Mouse (Mus musculus) neural tube, embryonic 12.5 days (tissue): ENCODE data around the gene Fbxo41. TPM values are rescaled to one million over a fixed set of nuclear protein-coding genes. Genes with fewer than 3 reads are reported as not detected.
A peak's percentile ranks its signal among the peaks of the same experiment; 100 is the strongest.

Source experiments
- ATAC-seq: fragments of 200-750 bp; cut with Nextera tagmentation; 2 replicates; pipeline ENCODE4 v1.8.0; 2017; ENCODE audit warnings: low read depth, mild to moderate bottlenecking, moderate TSS enrichment, moderate library complexity; ENCODE audit not compliant: low FRiP score
- H3K27ac ChIP-seq: fragments of 300-500 bp; sonication (generic); 2 replicates; pipeline ENCODE4 v1.5.1; 2016
- H3K27me3 ChIP-seq: fragments of 300-500 bp; sonication (generic); replicated peaks from 2 replicates; pipeline ENCODE4 v1.6.1; 2016; ENCODE audit warnings: mild to moderate bottlenecking
- H3K36me3 ChIP-seq: fragments of 300-500 bp; sonication (generic); 2 replicates; pipeline ENCODE4 v1.6.1; 2016; ENCODE audit warnings: mild to moderate bottlenecking
- H3K4me1 ChIP-seq: fragments of 300-500 bp; sonication (generic); 2 replicates; pipeline ENCODE4 v1.6.1; 2016
- H3K4me2 ChIP-seq: fragments of 300-500 bp; sonication (generic); replicated peaks from 2 replicates; pipeline ENCODE4 v1.6.1; 2016; ENCODE audit warnings: mild to moderate bottlenecking
- H3K4me3 ChIP-seq: fragments of 300-500 bp; sonication (generic); 2 replicates; pipeline ENCODE4 v1.5.1; 2016
- H3K9ac ChIP-seq: fragments of 300-500 bp; sonication (generic); 2 replicates; pipeline ENCODE4 v1.6.1; 2016; ENCODE audit warnings: mild to moderate bottlenecking
- H3K9me3 ChIP-seq: fragments of 300-500 bp; sonication (generic); 2 replicates; pipeline ENCODE4 v1.6.1; 2016; ENCODE audit warnings: mild to moderate bottlenecking
- WGBS: fragments of 180-500 bp; shearing (Covaris S2); methylation state at CpG from one replicate; pipeline ENCODE4 v1.1.7; 2016; 5-methylcytosine and 5-hydroxymethylcytosine counted together
- polyA plus RNA-seq: library from polyadenylated mRNA; unstranded; fragments of >200 nt; fragmentation: Nextera tagmentation; extraction: Ambion mirVana; gene quantifications from 2 replicates; pipeline ENCODE4 v1.2.1, GENCODE M21; 2016

Fbxo41 gene
- polyA plus RNA-seq, 1 experiment from 2014 or later = 2.6 TPM

DNA sequence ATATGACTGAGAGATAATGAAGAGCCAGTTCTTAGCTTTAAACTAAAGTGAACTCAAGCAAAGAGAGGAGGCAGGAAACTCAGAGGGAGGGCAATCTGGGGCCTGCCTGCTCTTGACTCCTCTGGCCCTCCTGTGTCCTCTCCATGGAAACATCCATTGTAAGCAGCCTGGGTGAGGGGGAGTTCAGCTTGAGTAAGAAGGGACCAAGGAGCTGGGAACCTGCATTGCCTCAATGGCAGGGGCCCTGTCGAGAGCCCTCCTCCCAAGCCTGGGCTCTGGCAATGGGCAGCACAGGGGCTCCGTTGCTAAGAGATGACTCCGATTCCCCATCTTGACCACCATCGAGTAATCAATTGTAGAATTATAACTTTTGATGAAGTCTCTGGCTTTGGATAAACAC lies 14.3 kb downstream of the Fbxo41 start:
- Histone ChIP-seq H3K36me3 (no peaks in the 10 kb centered on the region), H3K27me3 (peaks cover 30% of the 10 kb centered on the region), H3K9ac (no peak overlapping the region), H3K27ac (no peak overlapping the region), H3K4me1 (peaks cover 17% of the 10 kb centered on the region), H3K9me3 (no peaks in the 10 kb centered on the region), H3K4me3 (no peak overlapping the region), H3K4me2 (no peak overlapping the region)
- ATAC-seq = no peak
- 50% methylated on average over 4 of the region's 4 CpGs for WGBS

DNA sequence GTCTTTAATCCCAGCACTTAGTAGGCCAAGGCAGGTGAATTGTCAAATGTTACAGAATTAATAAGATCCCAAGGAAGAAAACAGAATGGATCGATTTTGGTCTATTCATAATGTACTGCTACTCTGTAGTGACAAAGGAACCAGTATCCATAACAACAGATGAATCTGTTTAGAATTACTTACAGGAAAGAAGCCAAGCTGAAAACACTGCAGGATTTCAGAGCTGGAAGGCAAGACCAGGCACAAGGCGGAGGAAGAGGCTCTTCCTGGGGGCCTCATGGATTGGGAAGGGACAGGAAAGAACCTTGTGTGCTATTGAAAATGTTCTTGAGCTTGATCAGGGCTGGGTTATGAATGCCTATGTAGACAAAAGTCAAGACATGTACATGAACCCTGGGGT lies 17.1 kb downstream of the Fbxo41 start:
- Histone ChIP-seq H3K4me3 (no peak overlapping the region), H3K27me3 (peaks cover 48% of the 10 kb centered on the region), H3K4me2 (no peak overlapping the region), H3K9ac (no peak overlapping the region), H3K27ac (no peak overlapping the region), H3K36me3 (no peaks in the 10 kb centered on the region), H3K4me1 (peaks cover 17% of the 10 kb centered on the region), H3K9me3 (no peaks in the 10 kb centered on the region)
- no peak for ATAC-seq
- WGBS = 75% methylated on average over 2 of the region's 2 CpGs

DNA sequence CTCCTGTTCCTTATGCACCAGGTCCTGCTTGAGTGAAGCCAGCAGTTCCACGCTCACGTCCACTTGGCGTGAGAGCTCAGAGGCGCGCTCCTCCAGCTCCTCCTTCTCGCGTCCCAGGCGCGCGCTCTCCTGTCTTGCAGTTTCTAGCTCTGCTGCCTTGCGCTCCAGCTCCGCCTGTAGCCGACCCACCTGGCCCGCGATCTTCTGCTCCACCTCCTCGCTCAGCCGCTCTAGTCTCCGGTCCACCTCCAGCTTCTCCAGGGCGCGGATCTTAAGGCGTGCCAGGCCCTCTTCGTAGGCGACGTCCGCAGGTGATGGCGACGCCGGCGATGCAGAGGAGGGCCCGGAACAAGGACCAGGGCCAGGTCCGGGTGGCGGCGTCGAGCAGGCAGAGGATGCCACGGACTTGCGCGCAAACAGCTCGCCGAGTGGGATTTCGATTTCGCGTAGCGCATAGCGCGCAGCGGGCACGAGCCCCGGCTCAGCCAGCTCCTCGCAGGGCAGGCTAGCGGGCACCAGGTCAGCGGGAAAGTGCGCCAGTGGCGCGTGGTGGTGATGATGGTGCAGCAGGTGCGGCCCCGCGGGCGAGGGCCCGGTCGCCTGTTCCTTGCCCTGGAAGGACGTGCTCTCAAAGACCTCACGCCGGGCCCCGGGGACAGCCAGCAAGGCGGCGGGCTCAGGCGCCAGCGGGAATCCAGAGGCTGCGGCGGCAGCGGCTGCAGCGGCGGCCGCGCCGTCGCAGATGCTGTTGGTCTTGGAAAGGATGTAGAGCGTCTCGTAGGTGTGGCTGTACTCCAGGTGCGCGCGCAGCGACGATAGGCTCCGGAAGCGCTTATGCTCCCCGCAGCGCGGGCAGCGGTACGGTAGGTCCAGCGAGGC lies 18.7 kb downstream of the Fbxo41 start:
- H3K9ac ChIP-seq = no peak overlapping the region
- peaks cover 56% of the 10 kb centered on the region for H3K27me3 ChIP-seq
- peak overlapping the region; percentile 25 for H3K4me3 ChIP-seq
- H3K4me1 ChIP-seq = peaks cover 17% of the 10 kb centered on the region
- H3K36me3 ChIP-seq = no peaks in the 10 kb centered on the region
- no peak for ATAC-seq
- 3% methylated on average over 91 of the region's 92 CpGs for WGBS
- H3K9me3 ChIP-seq = no peaks in the 10 kb centered on the region
- H3K4me2 ChIP-seq = peak overlapping the region; percentile 55
- no peak overlapping the region for H3K27ac ChIP-seq

DNA sequence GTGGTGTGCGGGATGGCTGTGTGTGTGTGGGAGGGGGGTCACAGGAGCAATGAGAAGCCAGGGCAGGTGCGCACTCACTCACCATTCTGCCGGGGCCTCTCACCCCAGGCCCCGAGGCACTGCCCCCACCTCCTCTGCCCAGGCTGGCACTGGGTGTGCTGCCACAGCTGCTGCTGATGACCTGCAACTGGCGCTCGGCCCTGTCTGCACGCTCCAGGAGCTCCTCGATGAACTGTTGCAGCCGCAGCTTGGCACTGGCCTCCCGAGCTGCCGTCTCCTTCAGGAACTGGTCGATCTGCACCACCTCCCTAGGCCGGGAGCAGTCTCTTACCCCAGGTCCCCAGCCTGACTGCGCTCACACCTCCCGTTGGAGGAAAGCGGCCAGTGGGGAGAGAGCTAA lies 22.1 kb downstream of the Fbxo41 start:
- peaks cover 52% of the 10 kb centered on the region for H3K27me3 ChIP-seq
- no peak overlapping the region for H3K4me3 ChIP-seq
- 71% methylated on average over 16 of the region's 16 CpGs for WGBS
- H3K4me2 ChIP-seq = no peak overlapping the region
- no peak overlapping the region for H3K9ac ChIP-seq
- no peak overlapping the region for H3K27ac ChIP-seq
- no peaks in the 10 kb centered on the region for H3K9me3 ChIP-seq
- ATAC-seq = no peak
- peaks cover 10% of the 10 kb centered on the region for H3K4me1 ChIP-seq
- no peaks in the 10 kb centered on the region for H3K36me3 ChIP-seq

DNA sequence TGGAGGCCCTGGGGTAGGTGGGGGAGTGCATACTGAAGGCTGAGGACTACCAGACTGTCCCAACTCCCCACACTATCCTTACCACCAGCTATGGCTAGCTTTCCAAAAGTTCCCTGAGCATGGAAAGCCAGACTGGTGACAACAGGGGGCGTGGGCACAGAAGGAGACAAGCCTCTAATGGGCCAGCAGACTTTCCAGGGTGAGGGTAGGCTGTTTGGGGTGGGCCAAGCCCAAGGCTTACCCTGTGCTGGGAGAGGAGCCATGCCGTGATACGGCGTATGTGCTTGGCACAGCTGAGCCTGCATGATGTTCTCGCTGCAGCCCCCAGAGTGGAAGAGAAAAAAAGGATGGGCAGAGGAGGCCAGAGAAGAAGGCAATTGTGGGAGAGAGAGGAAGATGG lies 22.8 kb downstream of the Fbxo41 start:
- Histone ChIP-seq H3K36me3 (no peaks in the 10 kb centered on the region), H3K9me3 (no peaks in the 10 kb centered on the region), H3K4me1 (peaks cover 10% of the 10 kb centered on the region), H3K27ac (no peak overlapping the region), H3K4me2 (no peak overlapping the region), H3K4me3 (no peak overlapping the region), H3K27me3 (peaks cover 45% of the 10 kb centered on the region), H3K9ac (no peak overlapping the region)
- ATAC-seq = no peak
- 84% methylated on average over 5 of the region's 5 CpGs for WGBS

DNA sequence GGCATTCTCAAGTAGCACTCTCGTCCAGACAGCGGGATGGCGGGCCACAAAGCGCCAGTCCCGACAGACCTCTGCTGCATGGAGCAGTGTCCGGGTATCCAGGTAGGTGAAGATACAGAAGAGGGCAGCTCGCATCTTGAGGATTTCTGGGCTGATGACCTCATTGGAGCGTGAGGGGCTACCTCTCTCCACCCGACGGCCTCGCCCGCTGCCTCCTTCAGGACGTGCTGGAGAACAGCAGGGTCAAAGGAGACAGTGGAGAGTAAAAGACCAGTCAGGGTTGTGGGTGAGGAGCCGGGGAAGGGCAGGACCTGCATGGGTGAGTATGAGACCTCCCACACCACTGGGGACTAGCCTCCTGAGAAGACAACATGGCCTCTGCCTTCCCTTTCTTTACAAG lies 24.4 kb downstream of the Fbxo41 start:
- peaks cover 29% of the 10 kb centered on the region for H3K27me3 ChIP-seq
- no peak for ATAC-seq
- H3K36me3 ChIP-seq = no peaks in the 10 kb centered on the region
- no peaks in the 10 kb centered on the region for H3K9me3 ChIP-seq
- no peak overlapping the region for H3K4me3 ChIP-seq
- no peak overlapping the region for H3K4me2 ChIP-seq
- H3K4me1 ChIP-seq = no peaks in the 10 kb centered on the region
- no peak overlapping the region for H3K27ac ChIP-seq
- no peak overlapping the region for H3K9ac ChIP-seq
- WGBS = 44% methylated on average over 14 of the region's 14 CpGs

DNA sequence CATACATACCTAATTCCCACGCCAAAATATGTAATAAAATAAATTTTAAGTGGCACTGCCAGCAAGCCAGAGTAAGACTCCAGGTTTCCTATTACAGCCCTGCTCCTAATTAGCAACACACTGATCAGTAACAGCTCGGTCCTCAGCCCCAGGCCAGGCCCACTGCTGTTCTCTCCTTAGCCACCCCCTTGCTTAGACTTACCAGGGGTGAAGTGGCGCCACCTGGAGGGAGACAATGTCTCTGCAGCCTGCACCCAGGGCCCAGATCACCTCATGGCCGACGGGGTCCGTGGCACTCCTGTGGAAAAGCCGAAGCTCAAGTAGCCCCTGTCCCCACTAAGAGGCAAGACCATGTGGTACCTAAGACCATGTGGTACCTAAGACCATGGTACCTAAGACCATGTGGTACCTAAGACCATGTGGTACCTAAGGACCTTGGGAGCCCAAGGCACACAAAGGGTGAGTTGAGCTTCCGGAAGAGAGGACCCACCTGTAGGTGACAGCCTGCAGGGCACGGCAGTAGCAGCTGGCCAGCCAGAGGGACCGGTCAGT lies 25.4 kb downstream of the Fbxo41 start:
- H3K27me3 ChIP-seq = peaks cover 22% of the 10 kb centered on the region
- no peak for ATAC-seq
- no peak overlapping the region for H3K27ac ChIP-seq
- no peak overlapping the region for H3K9ac ChIP-seq
- H3K36me3 ChIP-seq = no peaks in the 10 kb centered on the region
- H3K9me3 ChIP-seq = no peaks in the 10 kb centered on the region
- no peak overlapping the region for H3K4me2 ChIP-seq
- H3K4me3 ChIP-seq = no peak overlapping the region
- 36% methylated on average over 10 of the region's 10 CpGs for WGBS
- H3K4me1 ChIP-seq = no peaks in the 10 kb centered on the region

DNA sequence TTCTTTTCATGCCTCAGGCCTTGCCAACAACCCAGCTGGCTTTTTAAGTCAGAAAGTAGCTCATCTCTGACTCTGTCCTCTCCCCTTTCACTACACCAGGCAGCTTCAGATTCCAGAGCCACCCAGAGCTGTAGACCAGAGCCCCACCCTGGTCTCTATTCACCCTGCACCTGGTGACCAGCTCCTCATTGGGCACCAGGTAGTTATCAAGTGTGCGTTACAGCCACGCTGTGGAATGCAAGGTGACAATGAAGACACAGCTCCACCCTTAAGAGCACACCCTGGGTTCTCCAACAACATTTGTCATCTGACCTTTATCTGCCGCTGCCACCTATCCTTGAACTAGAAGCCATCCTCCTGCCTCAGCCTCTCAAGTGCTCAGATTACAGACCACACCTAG lies 27.2 kb downstream of the Fbxo41 start:
- no peaks in the 10 kb centered on the region for H3K36me3 ChIP-seq
- 88% methylated on average over 3 of the region's 3 CpGs for WGBS

DNA sequence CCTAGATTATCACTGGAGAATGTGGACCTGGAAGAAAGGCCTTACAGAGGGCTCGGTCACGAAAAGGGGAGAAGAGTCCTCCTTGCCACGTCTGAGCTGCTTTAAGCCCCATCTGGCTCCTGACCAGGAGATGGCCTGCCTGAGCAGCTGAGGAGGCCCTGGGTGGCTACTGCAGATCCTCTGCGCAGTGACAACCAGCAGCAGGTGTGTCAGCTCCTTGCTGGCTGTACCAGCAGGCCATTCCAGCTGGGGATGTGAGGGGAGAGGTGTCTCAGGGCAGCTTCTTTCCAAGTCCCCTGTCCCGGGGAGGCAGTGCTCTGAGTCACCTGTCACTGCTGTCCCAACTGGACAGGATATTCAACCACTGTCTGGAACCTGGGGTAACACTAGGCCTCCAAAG lies 30.3 kb downstream of the Fbxo41 start:
- H3K36me3 ChIP-seq = peaks cover 23% of the 10 kb centered on the region
- H3K4me3 ChIP-seq = no peak overlapping the region
- no peak overlapping the region for H3K4me2 ChIP-seq
- H3K9ac ChIP-seq = 0 out of 2 replicates have a peak overlapping the region, but pooled peaks have one; percentile 2
- H3K27me3 ChIP-seq = no peaks in the 10 kb centered on the region
- ATAC-seq = no peak
- H3K4me1 ChIP-seq = no peaks in the 10 kb centered on the region
- WGBS = 51% methylated on average over 5 of the region's 5 CpGs
- no peak overlapping the region for H3K27ac ChIP-seq
- H3K9me3 ChIP-seq = no peaks in the 10 kb centered on the region

More for the DNA sequence above, 27.2 kb downstream of the Fbxo41 start:
- no peak overlapping the region for H3K4me2 ChIP-seq
- H3K9me3 ChIP-seq = no peaks in the 10 kb centered on the region
- no peak overlapping the region for H3K27ac ChIP-seq
- ATAC-seq = no peak
- no peak overlapping the region for H3K4me3 ChIP-seq
- H3K9ac ChIP-seq = no peak overlapping the region
- H3K27me3 ChIP-seq = peaks cover 11% of the 10 kb centered on the region
- no peaks in the 10 kb centered on the region for H3K4me1 ChIP-seq

DNA sequence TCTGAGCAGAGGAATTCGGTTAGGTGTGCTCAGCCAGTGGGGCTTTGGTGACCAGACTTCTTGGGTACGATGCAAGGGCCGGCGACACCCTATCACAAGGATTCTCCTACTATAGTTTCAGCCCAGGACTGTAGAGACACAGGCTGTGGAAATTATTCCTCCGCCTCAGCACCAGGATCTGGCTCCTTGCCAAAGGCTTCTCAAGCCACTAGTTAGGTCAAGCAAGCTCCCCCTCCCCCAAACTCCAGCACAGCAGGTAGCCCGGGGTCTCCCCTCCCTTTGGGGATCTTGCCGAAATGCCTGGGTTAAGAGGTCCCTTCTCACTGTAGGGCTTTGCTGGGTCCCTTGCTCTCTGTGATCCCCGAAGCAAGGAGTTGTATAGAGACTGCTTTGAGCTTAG lies 30.8 kb downstream of the Fbxo41 start:
- Histone ChIP-seq H3K4me1 (no peaks in the 10 kb centered on the region), H3K4me2 (no peak overlapping the region), H3K27me3 (no peaks in the 10 kb centered on the region), H3K9me3 (no peaks in the 10 kb centered on the region), H3K9ac (no peak overlapping the region), H3K36me3 (peaks cover 29% of the 10 kb centered on the region), H3K4me3 (no peak overlapping the region), H3K27ac (no peak overlapping the region)
- no peak for ATAC-seq
- 68% methylated on average over 8 of the region's 8 CpGs for WGBS

DNA sequence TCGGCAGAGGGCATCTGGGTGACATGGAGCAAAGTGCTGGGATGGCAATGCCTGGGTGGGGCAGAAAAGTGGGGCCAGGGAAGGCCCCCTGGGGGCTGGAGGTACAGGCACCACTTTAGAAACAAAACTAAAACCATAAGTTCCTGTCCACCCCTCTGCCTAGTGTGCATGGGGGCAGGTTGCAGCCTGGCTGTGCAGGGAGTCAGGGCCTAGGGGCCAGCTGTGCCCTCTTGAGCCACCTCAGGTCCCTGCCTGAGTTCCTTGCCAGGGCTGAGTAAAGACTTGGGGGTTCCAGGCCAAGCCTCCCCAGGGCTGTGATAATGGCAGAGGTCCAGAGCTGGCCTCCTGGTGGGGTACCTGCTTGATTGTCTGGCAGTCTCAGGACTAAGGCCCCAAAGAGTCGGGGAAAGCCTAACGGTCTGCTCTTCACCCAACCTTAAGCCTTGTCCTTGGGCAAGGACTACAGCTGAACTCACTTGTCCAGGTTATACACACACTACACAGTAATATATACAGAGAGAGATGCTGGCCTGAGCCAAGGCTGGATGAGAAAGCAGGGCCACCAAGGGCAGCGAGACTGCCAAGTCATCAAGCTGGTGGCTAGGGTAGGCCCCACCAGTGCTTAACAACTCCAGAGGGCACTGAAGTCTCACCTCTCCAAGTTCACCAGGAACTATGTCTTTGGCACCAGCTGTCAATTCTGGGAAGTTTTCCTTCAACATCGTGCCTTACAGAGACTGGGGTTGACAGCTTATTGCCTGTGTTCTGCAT lies 32.9 kb downstream of the Fbxo41 start:
- Histone ChIP-seq H3K9ac (no peak overlapping the region), H3K36me3 (peaks cover 50% of the 10 kb centered on the region), H3K9me3 (no peaks in the 10 kb centered on the region), H3K4me2 (no peak overlapping the region), H3K4me1 (no peaks in the 10 kb centered on the region), H3K27me3 (no peaks in the 10 kb centered on the region), H3K27ac (no peak overlapping the region), H3K4me3 (no peak overlapping the region)
- WGBS = 72% methylated on average over 5 of the region's 5 CpGs
- ATAC-seq = no peak

DNA sequence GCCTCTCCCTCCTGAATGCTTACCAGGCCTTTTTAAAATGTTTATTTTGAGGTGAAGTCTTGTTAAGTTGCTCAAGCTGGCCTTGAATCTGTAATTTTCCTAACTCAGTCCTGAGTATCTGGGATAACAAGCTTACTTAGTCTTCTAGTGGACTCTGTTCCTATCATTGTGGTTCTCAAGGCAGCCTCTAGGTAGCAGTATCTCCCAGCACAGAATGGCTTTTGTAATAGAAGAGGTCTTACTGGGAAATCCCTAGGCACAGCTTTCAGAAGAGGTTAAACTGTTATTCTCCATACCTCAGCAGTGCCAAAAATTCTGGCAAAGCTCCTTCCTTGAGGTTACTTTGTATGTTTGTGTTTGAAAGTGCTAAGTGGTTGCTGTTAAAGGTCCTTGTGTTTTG lies 37.4 kb downstream of the Fbxo41 start:
- H3K36me3 ChIP-seq = peaks cover 94% of the 10 kb centered on the region
- no peak overlapping the region for H3K4me2 ChIP-seq
- H3K9me3 ChIP-seq = no peaks in the 10 kb centered on the region
- H3K9ac ChIP-seq = no peak overlapping the region
- H3K27ac ChIP-seq = no peak overlapping the region
- no peak for ATAC-seq
- no peaks in the 10 kb centered on the region for H3K27me3 ChIP-seq
- no peak overlapping the region for H3K4me3 ChIP-seq
- no peaks in the 10 kb centered on the region for H3K4me1 ChIP-seq
